Mouse (Mus musculus): ENCODE data around the gene Pten. TPM values are rescaled to one million over a fixed set of nuclear protein-coding genes. Genes with fewer than 3 reads are reported as not detected.

Gene Pten
- polyA plus RNA-seq, 1 experiment from 2014 or later = 6.6 TPM

Other genes starting within 250 kb of the Pten start
- gene Papss2, start 161.7 kb upstream of the Pten start, polyA plus RNA-seq (2014; fragmentation: Nextera tagmentation; extraction: Ambion mirVana) = 3.4 and 3.5 TPM in 2 replicates
- gene Atad1, start 17.7 kb upstream of the Pten start, polyA plus RNA-seq (2014; fragmentation: Nextera tagmentation; extraction: Ambion mirVana) = 58.3 and 58.6 TPM in 2 replicates